11 mouse cellular contexts compared by ENCODE assay signal in genomic region chr7:46226936-46227335, GRCm38 (mm10). TPM values are rescaled to one million over a fixed set of nuclear protein-coding genes. Genes with fewer than 3 reads are reported as not detected.
DNase-seq lines count a peak whose midpoint lies in the region.
"Had no signal": no experiment of that assay in that cellular context is flagged by ENCODE, and none has a peak within 500 bp of the region (broad histone marks: within the 10 kb centered on the region; RNA-seq: fewer than 3 reads in every experiment).

No protein-coding gene starts in this region.

- peak; percentile 96 for DNase-seq in heart, adult 11 months
- DNase-seq in heart, embryonic 10.5 days (ENCODE audit: low spot score), result no peak
- peak; percentile 42 for DNase-seq in right cerebral cortex, postnatal 14 days
- no peak for DNase-seq in right cerebral cortex, postnatal 25 days
- DNase-seq in gastrocnemius, postnatal 10 days, result peak; percentile 63
- peak; percentile 51 for DNase-seq in skeletal muscle tissue, adult 2 months (ENCODE audit: low read depth, low spot score)
- DNase-seq in embryo, embryonic 10.5 days (ENCODE audit: low spot score), result no peak
- no peak for DNase-seq in testis, postnatal 10 days (ENCODE audit: low spot score)

- 56% methylated on average over 4 of the region's 4 CpGs for WGBS in heart, embryonic 10.5 days

- no peaks in the 10 kb centered on the region for H3K36me3 ChIP-seq in heart, embryonic 10.5 days

- no peak overlapping the region for H3K27ac ChIP-seq in heart, embryonic 10.5 days
- H3K27ac ChIP-seq: macrophage had no signal

- 0 out of 2 replicates have a peak, but pooled peaks cover 3% of the 10 kb centered on the region for H3K4me1 ChIP-seq in heart, embryonic 10.5 days

- no peaks in the 10 kb centered on the region for H3K9me3 ChIP-seq in heart, embryonic 10.5 days

- no peak overlapping the region for H3K4me3 ChIP-seq in heart, embryonic 10.5 days

- H3K27me3 ChIP-seq in heart, embryonic 10.5 days (ENCODE audit: insufficient read depth, poor library complexity, severe bottlenecking), result peaks cover 39% of the 10 kb centered on the region

RNA-seq across cellular contexts. Expression of gene Ush1c, which starts 11.4 kb away (rescaled TPM):
- polyA plus RNA-seq in heart, embryonic 10.5 days (2016; fragmentation: Nextera tagmentation; extraction: Ambion mirVana), result 2.0 and 3.0 TPM in 2 replicates
- total RNA-seq in gastrocnemius, postnatal 10 days (2021), result 1 to 10 TPM; 1.1 to 2.0 TPM
- total RNA-seq: common myeloid progenitor, adult 5-6 weeks had no signal
- polyA plus RNA-seq: CD4-positive, CD25-positive, alpha-beta regulatory T cell, adult 4 months; macrophage had no signal

RNA-seq across cellular contexts. Expression of gene Otog, which starts 13.9 kb away (rescaled TPM):
- polyA plus RNA-seq in heart, embryonic 10.5 days (2016; fragmentation: Nextera tagmentation; extraction: Ambion mirVana), result not detected in 2 replicates
- under 1 TPM; 0.27 to 0.31 TPM for total RNA-seq in gastrocnemius, postnatal 10 days (2021)
- total RNA-seq: common myeloid progenitor, adult 5-6 weeks had no signal
- polyA plus RNA-seq: CD4-positive, CD25-positive, alpha-beta regulatory T cell, adult 4 months; macrophage had no signal

RNA-seq across cellular contexts. Expression of gene Abcc8, which starts 47.1 kb away (rescaled TPM):
- polyA plus RNA-seq in heart, embryonic 10.5 days (2016; fragmentation: Nextera tagmentation; extraction: Ambion mirVana), result 3.9 and 4.5 TPM in 2 replicates
- 1 to 10 TPM; 2.5 to 2.8 TPM for total RNA-seq in gastrocnemius, postnatal 10 days (2021)
- total RNA-seq: common myeloid progenitor, adult 5-6 weeks had no signal
- polyA plus RNA-seq: CD4-positive, CD25-positive, alpha-beta regulatory T cell, adult 4 months; macrophage had no signal

Comparison
In these comparisons a context has a peak if more than half of its experiments do, and no peak if none do; other contexts are left out.
1. DNase-seq: peak in heart, adult 11 months (single experiment), right cerebral cortex, postnatal 14 days (single experiment), gastrocnemius, postnatal 10 days (single experiment) and skeletal muscle tissue, adult 2 months (single experiment); none in heart, embryonic 10.5 days (single experiment), right cerebral cortex, postnatal 25 days (single experiment), embryo, embryonic 10.5 days (single experiment) and testis, postnatal 10 days (single experiment).